Mouse (Mus musculus) forebrain, embryonic 12.5 days (tissue): ENCODE measurements around the gene Insr. TPM values are rescaled to one million over a fixed set of nuclear protein-coding genes. Genes with fewer than 3 reads are reported as not detected.

ENCODE experiments used
- ATAC-seq: fragments of 200-750 bp; cut with Nextera tagmentation; 2 replicates; pipeline ENCODE4 v1.8.0; 2017; ENCODE audit warnings: moderate TSS enrichment; ENCODE audit not compliant: low FRiP score
- H3K27ac ChIP-seq: fragments of 300-500 bp; sonication (generic); 2 replicates; pipeline ENCODE4 v1.5.1; 2016; ENCODE audit warnings: mild to moderate bottlenecking
- H3K27me3 ChIP-seq: fragments of 300-500 bp; sonication (generic); 2 replicates; pipeline ENCODE4 v1.6.1; 2016; ENCODE audit warnings: mild to moderate bottlenecking
- H3K36me3 ChIP-seq: fragments of 300-500 bp; sonication (generic); replicated peaks from 2 replicates; pipeline ENCODE4 v1.6.1; 2016; ENCODE audit warnings: mild to moderate bottlenecking
- H3K4me1 ChIP-seq: fragments of 300-500 bp; sonication (generic); 2 replicates; pipeline ENCODE4 v1.6.1; 2016
- H3K4me2 ChIP-seq: fragments of 300-500 bp; sonication (generic); 2 replicates; pipeline ENCODE4 v1.6.1; 2016; ENCODE audit warnings: mild to moderate bottlenecking, moderate library complexity
- H3K4me3 ChIP-seq: fragments of 300-500 bp; sonication (generic); replicated peaks from 2 replicates; pipeline ENCODE4 v1.5.1; 2016; ENCODE audit warnings: mild to moderate bottlenecking
- H3K9ac ChIP-seq: fragments of 300-500 bp; sonication (generic); 2 replicates; pipeline ENCODE4 v1.6.1; 2016; ENCODE audit warnings: mild to moderate bottlenecking
- H3K9me3 ChIP-seq: fragments of 300-500 bp; sonication (generic); 2 replicates; pipeline ENCODE4 v1.6.1; 2016
- WGBS: fragments of 180-500 bp; shearing (Covaris S2); methylation state at CpG from one replicate; pipeline ENCODE4 v1.1.7; 2016; 5-methylcytosine and 5-hydroxymethylcytosine counted together
- polyA plus RNA-seq: library from polyadenylated mRNA; unstranded; fragments of >200 nt; fragmentation: Nextera tagmentation; extraction: Ambion mirVana; gene quantifications from 2 replicates; pipeline ENCODE4 v1.2.1, GENCODE M21; 2016

The Insr gene
- polyA plus RNA-seq, 1 experiment from 2014 or later: 43.7 TPM

GRCm38 (mm10) chr8:3266686-3267448, 12.6 kb downstream of the Insr start:
- Histone ChIP-seq H3K36me3 (0 out of 2 replicates have a peak, but pooled peaks cover 7% of the 10 kb centered on the region), H3K4me1 (no peaks in the 10 kb centered on the region), H3K4me2 (no peak overlapping the region), H3K27ac (no peak overlapping the region), H3K27me3 (no peaks in the 10 kb centered on the region), H3K9me3 (no peaks in the 10 kb centered on the region), H3K9ac (no peak overlapping the region), H3K4me3 (no peak overlapping the region)
- no peak for ATAC-seq
- WGBS: 87% methylated on average over 6 of the region's 6 CpGs

DNA sequence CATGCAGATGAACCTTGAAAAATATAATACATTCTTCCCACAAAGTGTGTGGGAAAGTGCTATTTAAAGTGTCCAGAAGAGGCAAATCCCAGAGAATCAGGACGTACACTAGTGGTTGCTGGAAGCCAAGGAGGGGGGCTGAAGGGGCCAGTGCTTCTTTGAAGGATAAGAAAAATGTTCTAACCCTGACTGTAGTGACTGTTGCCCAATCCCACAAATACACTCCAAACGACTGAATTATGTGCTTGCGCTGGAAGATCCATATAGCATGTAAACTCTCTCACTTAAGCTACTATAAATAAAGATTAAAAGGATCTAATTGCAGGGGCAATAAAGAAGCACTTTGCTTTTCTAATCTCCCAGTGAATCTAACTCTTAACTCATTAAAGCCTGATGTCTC, 14.2 kb downstream of the Insr start:
- 78% methylated on average over 3 of the region's 3 CpGs for WGBS
- peaks cover 7% of the 10 kb centered on the region for H3K4me1 ChIP-seq
- H3K36me3 ChIP-seq: 0 out of 2 replicates have a peak, but pooled peaks cover 13% of the 10 kb centered on the region
- no peaks in the 10 kb centered on the region for H3K27me3 ChIP-seq
- H3K4me3 ChIP-seq: no peak overlapping the region
- no peak overlapping the region for H3K27ac ChIP-seq
- H3K9me3 ChIP-seq: no peaks in the 10 kb centered on the region
- no peak overlapping the region for H3K9ac ChIP-seq
- ATAC-seq: no peak
- no peak overlapping the region for H3K4me2 ChIP-seq

GRCm38 (mm10) chr8:3262779-3263178, 16.6 kb downstream of the Insr start:
- 87% methylated on average over 3 of the region's 3 CpGs for WGBS
- peaks cover 11% of the 10 kb centered on the region for H3K4me1 ChIP-seq
- no peaks in the 10 kb centered on the region for H3K9me3 ChIP-seq
- H3K9ac ChIP-seq: no peak overlapping the region
- H3K4me3 ChIP-seq: no peak overlapping the region
- peaks cover 29% of the 10 kb centered on the region for H3K36me3 ChIP-seq
- H3K27me3 ChIP-seq: no peaks in the 10 kb centered on the region
- no peak overlapping the region for H3K27ac ChIP-seq
- H3K4me2 ChIP-seq: no peak overlapping the region
- no peak for ATAC-seq

GRCm38 (mm10) chr8:3261101-3261500, 18.3 kb downstream of the Insr start:
- Histone ChIP-seq H3K4me1 (peaks cover 11% of the 10 kb centered on the region), H3K27ac (no peak overlapping the region), H3K36me3 (peaks cover 39% of the 10 kb centered on the region), H3K27me3 (no peaks in the 10 kb centered on the region), H3K4me3 (no peak overlapping the region), H3K9me3 (no peaks in the 10 kb centered on the region), H3K9ac (no peak overlapping the region), H3K4me2 (no peak overlapping the region)
- ATAC-seq: no peak
- 94% methylated on average over 5 of the region's 5 CpGs for WGBS

DNA sequence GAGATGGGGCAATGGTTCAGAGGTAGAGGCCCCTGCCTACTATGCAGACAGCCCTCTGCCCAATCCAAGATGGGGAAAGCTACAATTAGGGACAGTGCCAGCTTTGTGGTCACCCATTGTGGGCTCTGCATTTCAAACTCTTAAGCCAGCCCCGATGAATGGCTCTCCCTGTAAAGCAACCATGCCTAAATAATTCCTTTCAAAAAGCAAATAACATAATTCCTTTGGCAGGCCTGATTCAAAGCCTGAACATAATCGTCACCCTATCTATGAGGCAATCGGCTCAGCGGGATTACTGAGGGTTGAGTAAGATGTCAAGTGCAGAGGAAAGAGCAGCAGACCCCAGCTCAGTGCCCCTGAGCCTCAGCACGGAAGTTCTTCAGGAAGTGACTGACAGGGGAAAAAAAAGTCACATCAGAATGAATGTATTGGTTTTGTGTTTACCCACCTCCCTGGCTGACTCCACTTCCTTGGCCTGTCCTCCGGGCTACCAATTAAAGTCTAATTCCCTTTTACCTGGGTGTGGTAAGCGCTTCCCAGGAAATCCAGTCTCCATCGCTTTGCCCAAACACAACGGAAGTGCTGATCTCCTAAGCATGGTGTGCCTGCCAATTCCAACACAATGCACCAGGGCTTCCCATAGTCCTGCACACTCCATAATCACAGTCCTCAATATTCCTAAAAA, 19.1 kb downstream of the Insr start:
- no peak overlapping the region for H3K9ac ChIP-seq
- ATAC-seq: peak; percentile 46; the same call in 1 of the 2 replicates
- no peak overlapping the region for H3K27ac ChIP-seq
- H3K27me3 ChIP-seq: no peaks in the 10 kb centered on the region
- H3K4me3 ChIP-seq: no peak overlapping the region
- peaks cover 11% of the 10 kb centered on the region for H3K4me1 ChIP-seq
- no peaks in the 10 kb centered on the region for H3K9me3 ChIP-seq
- H3K4me2 ChIP-seq: no peak overlapping the region
- peaks cover 39% of the 10 kb centered on the region for H3K36me3 ChIP-seq
- WGBS: 38% methylated on average over 9 of the region's 9 CpGs

DNA sequence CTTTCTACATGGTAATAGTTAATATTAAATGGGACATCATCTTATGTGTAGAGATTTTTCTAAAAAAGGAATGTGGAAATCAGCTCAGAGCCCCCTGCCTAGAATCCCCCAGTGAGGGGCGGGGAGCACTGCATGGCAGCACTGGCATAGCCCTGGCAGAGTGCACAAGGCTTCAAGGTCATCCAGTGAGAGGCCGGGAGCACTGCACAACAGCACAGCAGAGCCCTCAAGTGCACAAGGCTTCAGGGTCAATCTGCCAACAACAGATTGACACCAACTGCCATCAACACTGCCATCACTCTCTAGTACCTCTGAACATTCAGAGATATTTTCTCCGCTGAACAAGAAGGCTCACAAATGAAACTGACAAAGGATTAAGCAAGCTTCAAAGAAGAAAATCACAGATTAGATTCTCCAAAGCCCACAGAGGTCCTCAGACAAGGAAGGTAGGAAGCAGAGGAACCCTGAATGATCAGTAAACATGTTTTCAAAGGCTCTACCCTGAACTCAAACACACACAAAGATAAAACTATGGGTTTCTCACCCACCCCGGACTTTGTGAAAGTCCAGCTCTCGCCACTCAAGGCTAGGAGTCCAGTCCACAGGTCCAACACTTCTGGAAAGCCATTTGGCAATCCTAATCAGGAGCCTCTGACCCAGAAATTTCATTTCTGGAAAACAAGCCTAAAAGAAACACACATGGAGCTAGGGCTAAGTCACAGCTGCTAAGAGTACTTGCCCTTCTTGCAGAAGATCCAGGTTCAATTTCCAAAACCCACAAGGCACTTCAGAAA, 23.1 kb downstream of the Insr start:
- H3K27me3 ChIP-seq: no peaks in the 10 kb centered on the region
- 87% methylated on average over 5 of the region's 5 CpGs for WGBS
- H3K4me3 ChIP-seq: no peak overlapping the region
- peaks cover 40% of the 10 kb centered on the region for H3K36me3 ChIP-seq
- no peak overlapping the region for H3K27ac ChIP-seq
- no peak for ATAC-seq
- no peak overlapping the region for H3K4me2 ChIP-seq
- H3K9ac ChIP-seq: no peak overlapping the region
- H3K4me1 ChIP-seq: peaks cover 11% of the 10 kb centered on the region
- no peaks in the 10 kb centered on the region for H3K9me3 ChIP-seq

DNA sequence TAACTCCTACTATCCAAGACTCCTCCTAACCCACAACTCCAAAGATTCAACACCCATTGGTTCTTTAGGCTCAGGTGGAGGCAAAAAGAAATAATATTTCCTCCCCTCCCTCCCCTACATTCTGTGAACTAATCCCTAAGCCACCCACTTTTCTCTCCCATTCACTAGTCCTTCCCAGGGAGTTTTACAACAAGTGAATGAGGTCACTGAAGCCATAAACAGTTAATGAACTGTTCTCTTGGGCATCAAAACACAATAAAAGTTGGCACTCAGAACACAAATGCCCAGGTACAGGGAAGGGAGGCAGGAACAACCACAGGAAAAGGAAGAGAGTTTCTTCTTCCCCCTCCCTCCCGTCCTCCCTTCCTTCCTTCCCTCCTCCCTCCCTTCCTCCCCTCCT, 24.1 kb downstream of the Insr start:
- Histone ChIP-seq H3K4me1 (peaks cover 5% of the 10 kb centered on the region), H3K4me2 (no peak overlapping the region), H3K27me3 (no peaks in the 10 kb centered on the region), H3K9ac (no peak overlapping the region), H3K4me3 (no peak overlapping the region), H3K9me3 (no peaks in the 10 kb centered on the region), H3K27ac (no peak overlapping the region), H3K36me3 (peaks cover 41% of the 10 kb centered on the region)
- WGBS: 78% methylated on average over 1 of the region's 1 CpGs
- ATAC-seq: no peak

DNA sequence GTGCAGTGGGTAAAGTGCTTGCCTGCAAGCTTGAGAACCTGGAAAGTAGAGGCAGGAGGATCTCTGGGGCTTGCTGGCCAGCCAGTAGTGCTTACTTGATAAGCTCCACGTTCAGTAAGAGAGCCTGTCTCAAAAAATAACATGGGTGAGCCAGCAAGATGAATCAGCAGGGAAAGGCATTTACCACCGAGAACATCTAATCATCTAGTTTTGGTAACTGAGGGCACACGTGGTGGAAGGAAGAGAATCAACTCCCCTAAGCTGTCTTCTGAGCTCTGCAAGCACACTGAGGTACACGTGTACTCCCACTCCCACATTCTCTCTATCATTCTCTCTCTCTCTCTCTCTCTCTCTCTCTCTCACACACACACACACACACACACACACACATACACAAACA, 26.2 kb downstream of the Insr start:
- Histone ChIP-seq H3K9me3 (no peaks in the 10 kb centered on the region), H3K36me3 (peaks cover 29% of the 10 kb centered on the region)

GRCm38 (mm10) chr8:3252665-3253064, 26.8 kb downstream of the Insr start:
- 99% methylated on average over 6 of the region's 6 CpGs for WGBS
- H3K27ac ChIP-seq: no peak overlapping the region
- H3K4me3 ChIP-seq: no peak overlapping the region
- peaks cover 27% of the 10 kb centered on the region; the same call in 1 of the 2 replicates for H3K36me3 ChIP-seq
- no peaks in the 10 kb centered on the region for H3K9me3 ChIP-seq
- H3K4me1 ChIP-seq: no peaks in the 10 kb centered on the region
- H3K4me2 ChIP-seq: no peak overlapping the region
- H3K27me3 ChIP-seq: no peaks in the 10 kb centered on the region
- ATAC-seq: no peak
- H3K9ac ChIP-seq: no peak overlapping the region

More for the DNA sequence above, 26.2 kb downstream of the Insr start:
- Histone ChIP-seq H3K4me2 (no peak overlapping the region), H3K9ac (no peak overlapping the region), H3K4me3 (no peak overlapping the region), H3K27ac (no peak overlapping the region), H3K4me1 (no peaks in the 10 kb centered on the region), H3K27me3 (no peaks in the 10 kb centered on the region)
- WGBS: 95% methylated on average over 4 of the region's 4 CpGs
- ATAC-seq: no peak

DNA sequence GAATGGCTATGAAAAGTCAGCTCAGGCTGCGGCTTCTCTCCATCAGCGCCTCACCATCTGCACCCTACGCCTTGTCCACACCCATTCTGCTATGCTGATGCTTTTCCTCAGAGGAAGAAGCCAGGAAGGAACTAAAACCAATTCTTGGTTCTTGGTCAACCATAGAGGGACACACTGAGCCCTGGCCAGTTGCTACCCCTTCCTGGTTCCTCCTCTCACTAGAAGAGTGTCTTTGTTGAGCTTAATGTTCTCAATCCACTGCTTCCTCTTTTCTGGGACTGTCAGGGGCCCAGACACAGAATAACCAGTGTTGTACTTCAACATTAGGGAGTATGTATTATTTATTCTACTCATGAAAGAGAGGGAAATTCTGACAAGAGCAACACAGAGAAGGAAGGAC, 28.3 kb downstream of the Insr start:
- ATAC-seq: no peak
- Histone ChIP-seq H3K9ac (no peak overlapping the region), H3K9me3 (no peaks in the 10 kb centered on the region), H3K27me3 (no peaks in the 10 kb centered on the region), H3K4me2 (no peak overlapping the region), H3K27ac (no peak overlapping the region), H3K4me3 (no peak overlapping the region), H3K36me3 (peaks cover 19% of the 10 kb centered on the region), H3K4me1 (no peaks in the 10 kb centered on the region)
- 98% methylated on average over 3 of the region's 3 CpGs for WGBS

DNA sequence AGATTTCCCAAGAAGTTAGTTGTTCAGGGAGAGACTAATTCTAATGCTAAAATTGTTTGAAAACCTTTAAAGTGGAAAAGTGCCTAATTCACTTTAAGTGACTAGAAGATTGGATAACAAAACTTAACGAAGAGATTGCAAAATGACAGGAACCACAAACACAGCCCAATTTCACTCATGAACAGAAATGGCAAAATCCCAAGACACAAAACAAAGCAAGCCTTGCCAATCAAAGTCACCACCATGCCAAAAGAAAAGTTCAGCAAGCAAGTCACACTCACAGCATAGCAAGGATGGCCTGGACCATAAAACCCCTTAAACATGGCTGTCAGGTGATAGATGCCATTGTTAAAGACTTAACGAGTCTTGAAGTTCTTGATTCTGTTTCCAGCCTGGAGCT, 29.5 kb downstream of the Insr start:
- H3K4me1 ChIP-seq: no peaks in the 10 kb centered on the region
- WGBS: 65% methylated on average over 2 of the region's 2 CpGs
- H3K4me3 ChIP-seq: no peak overlapping the region
- no peak overlapping the region for H3K9ac ChIP-seq
- H3K27ac ChIP-seq: no peak overlapping the region
- H3K36me3 ChIP-seq: peaks cover 25% of the 10 kb centered on the region
- no peak overlapping the region for H3K4me2 ChIP-seq
- H3K27me3 ChIP-seq: no peaks in the 10 kb centered on the region
- no peak for ATAC-seq
- H3K9me3 ChIP-seq: no peaks in the 10 kb centered on the region

- ATAC-seq: no peak
- Histone ChIP-seq H3K36me3 (peaks cover 25% of the 10 kb centered on the region), H3K4me2 (no peak overlapping the region), H3K9me3 (no peaks in the 10 kb centered on the region), H3K4me3 (no peak overlapping the region), H3K27me3 (no peaks in the 10 kb centered on the region), H3K27ac (no peak overlapping the region), H3K9ac (no peak overlapping the region), H3K4me1 (no peaks in the 10 kb centered on the region)
- WGBS: 89% methylated on average over 5 of the region's 5 CpGs
These were observed 30.7 kb downstream of the Insr start for GRCm38 (mm10) chr8:3248704-3249103.
